Mouse (Mus musculus): ENCODE results near the gene Gm20831. TPM values are rescaled to one million over a fixed set of nuclear protein-coding genes. Genes with fewer than 3 reads are reported as not detected.
"Not testable (repeated sequence)": the region's sequence is repeated elsewhere in the genome, so short reads cannot be mapped to it uniquely, and the experiment has no call there.

Gene Gm20831
- total RNA-seq (2021), result not detected

DNA sequence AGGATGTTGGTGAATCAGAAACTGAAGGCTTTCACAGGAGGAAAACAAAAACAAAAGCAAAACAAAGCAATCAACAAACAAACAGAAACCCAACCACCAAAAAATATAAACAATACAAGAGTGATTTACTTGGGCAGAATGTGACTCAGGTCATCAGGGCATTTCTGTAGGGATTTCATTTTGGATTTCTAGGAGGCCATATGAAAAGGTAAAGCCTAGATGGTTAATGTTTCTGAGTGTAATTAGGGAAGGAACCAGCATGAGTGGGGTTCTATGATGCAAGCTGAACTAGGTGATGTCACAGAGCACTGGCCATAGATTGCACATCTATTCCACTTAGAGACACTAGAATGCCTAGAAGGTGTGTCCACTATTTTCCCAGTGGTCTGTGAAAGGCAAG lies at the start of gene Gm20831, which contains the start of gene Gm20772:
Gene Gm20831, plus strand, starts transcription at position 301 of the 400 bp plus-strand sequence.
Gene Gm20772, plus strand, starts transcription at position 301 of the 400 bp plus-strand sequence.
- not testable (repeated sequence) for DNase-seq

DNA sequence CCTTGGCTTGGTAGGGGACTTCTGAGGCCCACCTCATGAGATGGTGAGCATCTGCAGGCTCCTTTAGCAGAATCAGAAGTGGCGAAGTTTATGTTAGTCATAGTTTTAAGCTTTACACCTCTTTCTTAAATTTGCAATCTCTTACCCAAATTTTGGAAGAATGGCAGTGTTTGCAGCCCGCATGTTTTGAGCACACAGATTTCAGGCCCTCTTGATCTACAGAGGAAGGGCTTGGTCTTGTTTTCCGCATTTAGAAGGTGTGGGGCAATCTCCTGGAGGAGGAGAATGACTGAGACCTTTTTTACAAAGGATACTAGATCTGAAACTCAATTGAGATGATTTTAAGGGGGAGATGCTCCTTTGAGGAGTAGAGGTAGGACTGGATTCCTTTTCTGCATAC lies 28.4 kb upstream of the Gm20831 start, which contains the start of gene Gm21904:
Gene Gm21904, minus strand, starts transcription at position 101 of the 400 bp plus-strand sequence.
- not testable (repeated sequence) for DNase-seq

DNA sequence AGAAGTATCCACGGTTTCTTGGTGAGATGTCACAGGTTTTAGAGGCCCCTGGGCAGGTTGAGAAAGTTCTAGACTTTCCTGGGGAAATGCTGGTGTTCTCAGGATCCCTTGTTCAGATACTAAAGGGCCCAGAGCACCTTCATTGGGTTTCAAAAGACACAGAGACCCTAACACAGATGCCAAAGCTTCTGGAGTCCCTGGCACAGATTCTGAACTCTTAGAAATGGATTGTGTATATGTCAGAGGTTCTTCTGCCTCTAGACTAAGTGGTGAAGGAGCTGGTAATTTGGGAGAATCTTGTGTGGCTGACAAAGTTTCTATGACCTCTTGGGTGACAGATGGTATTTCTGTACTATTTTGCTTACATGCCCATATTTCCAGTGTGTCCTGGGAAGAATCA lies 62.7 kb downstream of the Gm20831 start, which contains the start of gene Srsy:
Gene Srsy, minus strand, starts transcription at position 101 of the 400 bp plus-strand sequence.
- not testable (repeated sequence) for DNase-seq

Other genes starting within 250 kb of the Gm20831 start
- not detected for gene Gm21904, start 28.5 kb upstream of the Gm20831 start, total RNA-seq (2021)
- not detected for gene Gm20772, start within 50 bp of the Gm20831 start, total RNA-seq (2021)
- gene Srsy, start 62.6 kb downstream of the Gm20831 start, total RNA-seq (2021), result not detected
- gene Gm21764, start 187.1 kb downstream of the Gm20831 start, total RNA-seq (2021), result not detected
- gene Ssty1, start 214.4 kb downstream of the Gm20831 start, total RNA-seq (2021), result not detected

Data from heart, postnatal 4 days (tissue).